In genomic region chr11:43297584-43297983, GRCm38 (mm10) we compare ENCODE assay signal across 19 mouse cellular contexts.
DNase-seq lines count a peak whose midpoint lies in the region; ATAC-seq and TF ChIP-seq lines count a peak whose summit lies in the region.
"Had no signal": no experiment of that assay in that cellular context is flagged by ENCODE, and none has a peak within 500 bp of the region (broad histone marks: within the 10 kb centered on the region; RNA-seq: fewer than 3 reads in every experiment).

No protein-coding gene starts in this region.

- no peak for ATAC-seq in heart, postnatal 0 days (ENCODE audit: insufficient read depth, low read depth)
- ATAC-seq: CD4-positive, CD25-positive, alpha-beta regulatory T cell, adult 4 months; forebrain, embryonic 16.5 days; intestine, embryonic 15.5 days had no signal

- H3K9me3 ChIP-seq in heart, postnatal 0 days (replicated peaks; ENCODE audit: control insufficient read depth, low read length) = no peaks in the 10 kb centered on the region
- H3K9me3 ChIP-seq: embryonic facial prominence, embryonic 12.5 days; heart, embryonic 13.5 days; hindbrain, embryonic 10.5 days; intestine, embryonic 15.5 days had no signal

- H3K36me3 ChIP-seq in heart, postnatal 0 days (replicated peaks; ENCODE audit: control insufficient read depth, insufficient read depth, low read length) = no peaks in the 10 kb centered on the region
- H3K36me3 ChIP-seq: embryonic facial prominence, embryonic 12.5 days; heart, embryonic 13.5 days; hindbrain, embryonic 10.5 days; intestine, embryonic 15.5 days had no signal

- no peaks in the 10 kb centered on the region for H3K27me3 ChIP-seq in heart, postnatal 0 days (ENCODE audit: control insufficient read depth, insufficient read depth, low read length)
- H3K27me3 ChIP-seq: embryonic facial prominence, embryonic 12.5 days; heart, embryonic 13.5 days; intestine, embryonic 15.5 days had no signal

- peak; percentile 4 to 16 for DNase-seq in cerebellum, postnatal 36 days
- DNase-seq in cerebellum, postnatal 10 days = no peak
- DNase-seq in heart, postnatal 0 days (ENCODE audit: low spot score) = peak; percentile 29
- DNase-seq in heart, adult 9 months (ENCODE audit: low spot score in 2 of 2) = no peak
- peak; percentile 71 for DNase-seq in brain, adult 2 months (ENCODE audit: low read depth, low spot score)
- DNase-seq in frontal cortex, postnatal 25 days (ENCODE audit: low spot score in 2 of 2) = no peak
- DNase-seq: adrenal gland, postnatal 10 days; B cell, adult 2 months; gastrocnemius, adult 2 months; gastrocnemius, postnatal 25 days; heart, postnatal 14 days; kidney, adult 2 months had no signal

- H3K27ac ChIP-seq in heart, postnatal 0 days (ENCODE audit: low read depth) = no peak overlapping the region
- H3K27ac ChIP-seq: embryonic facial prominence, embryonic 12.5 days; gastrocnemius, adult 2 months; heart, embryonic 13.5 days; hindbrain, embryonic 10.5 days; hindbrain, embryonic 14.5 days; intestine, embryonic 15.5 days had no signal

- no peaks in the 10 kb centered on the region for H3K4me1 ChIP-seq in heart, postnatal 0 days (ENCODE audit: control insufficient read depth, insufficient read depth)
- H3K4me1 ChIP-seq: embryonic facial prominence, embryonic 12.5 days; heart, embryonic 13.5 days; hindbrain, embryonic 10.5 days; intestine, embryonic 15.5 days had no signal

- 38% methylated on average over 6 of the region's 6 CpGs for WGBS in heart, postnatal 0 days

- no peak for TF ChIP-seq CTCF in heart, postnatal 0 days (IDR thresholded peaks at IDR 0.05; ENCODE audit: low read depth)

- no peak overlapping the region for H3K9ac ChIP-seq in heart, postnatal 0 days (replicated peaks; ENCODE audit: low read depth, low read length)
- H3K9ac ChIP-seq: embryonic facial prominence, embryonic 12.5 days; heart, embryonic 13.5 days; hindbrain, embryonic 14.5 days; intestine, embryonic 15.5 days had no signal

- no peak overlapping the region for H3K4me2 ChIP-seq in heart, postnatal 0 days (ENCODE audit: low read depth, low read length)
- H3K4me2 ChIP-seq: embryonic facial prominence, embryonic 12.5 days; heart, embryonic 13.5 days; hindbrain, embryonic 14.5 days; intestine, embryonic 15.5 days had no signal

- H3K4me3 ChIP-seq in heart, postnatal 0 days (ENCODE audit: low read depth, low read length) = no peak overlapping the region
- H3K4me3 ChIP-seq: embryonic facial prominence, embryonic 12.5 days; gastrocnemius, adult 2 months; heart, embryonic 13.5 days; hindbrain, embryonic 10.5 days; intestine, embryonic 15.5 days had no signal

- no peak for TF ChIP-seq EP300 in heart, postnatal 0 days (IDR thresholded peaks at IDR 0.05; ENCODE audit: low read depth)

Comparison
In these comparisons a context has a peak if more than half of its experiments do, and no peak if none do; other contexts are left out.
1. DNase-seq: peak in cerebellum, postnatal 36 days (2 of 2), heart, postnatal 0 days (single experiment) and brain, adult 2 months (single experiment); none in cerebellum, postnatal 10 days (0 of 2), heart, adult 9 months (0 of 2) and frontal cortex, postnatal 25 days (0 of 2).